7 mouse cellular contexts compared by ENCODE assay signal in genomic region chr11:58977607-58978026, GRCm38 (mm10). TPM values are rescaled to one million over a fixed set of nuclear protein-coding genes. Genes with fewer than 3 reads are reported as not detected.
A peak's percentile ranks its signal among the peaks of the same experiment; 100 is the strongest.
DNase-seq lines count a peak whose midpoint lies in the region; ATAC-seq and TF ChIP-seq lines count a peak whose summit lies in the region.

No protein-coding gene starts in this region.

- H3K4me3 ChIP-seq in limb, embryonic 10.5 days: peak overlapping the region; percentile 81
- H3K4me3 ChIP-seq in olfactory bulb, adult 2 months (ENCODE audit: insufficient read depth, low read depth, low read length): peak overlapping the region; percentile 68

- no peaks in the 10 kb centered on the region for H3K27me3 ChIP-seq in limb, embryonic 10.5 days (ENCODE audit: low read depth, poor library complexity, severe bottlenecking)

- ATAC-seq in erythroblast, adult 5-6 weeks (replicated peaks; ENCODE audit: low FRiP score, poor library complexity, severe bottlenecking): peak; percentile 44

- WGBS in limb, embryonic 10.5 days: under 1% methylated on average over 21 of the region's 21 CpGs
- under 1% methylated on average over 21 of the region's 21 CpGs for WGBS in olfactory bulb, adult 2 months

- DNase-seq in retina, embryonic 14.5 days (ENCODE audit: low spot score): peak; percentile 17
- no peak for DNase-seq in retina, postnatal 1 day
- DNase-seq in limb, embryonic 10.5 days (ENCODE audit: low spot score): no peak
- no peak for DNase-seq in thymus, postnatal 10 days (ENCODE audit: low spot score in 2 of 2)
- no peak for DNase-seq in natural killer cell, adult 2 months (ENCODE audit: low spot score in 2 of 2)

- TF ChIP-seq POLR2A in olfactory bulb, adult 2 months (IDR thresholded peaks at IDR 0.05; ENCODE audit: insufficient read depth, low read depth, low read length): no peak

- no peak for TF ChIP-seq CTCF in olfactory bulb, adult 2 months (IDR thresholded peaks at IDR 0.05; ENCODE audit: insufficient read depth, low read depth, low read length)

- peaks cover 33% of the 10 kb centered on the region for H3K4me1 ChIP-seq in limb, embryonic 10.5 days
- peaks cover 37% of the 10 kb centered on the region for H3K4me1 ChIP-seq in olfactory bulb, adult 2 months (ENCODE audit: control insufficient read depth, insufficient read depth, low read length)

- H3K36me3 ChIP-seq in limb, embryonic 10.5 days: peaks cover 45% of the 10 kb centered on the region

- no peaks in the 10 kb centered on the region for H3K9me3 ChIP-seq in limb, embryonic 10.5 days (replicated peaks)

- peak overlapping the region; percentile 88 for H3K27ac ChIP-seq in limb, embryonic 10.5 days
- no peak overlapping the region for H3K27ac ChIP-seq in olfactory bulb, adult 2 months (ENCODE audit: insufficient read depth, low read depth, low read length)

RNA-seq across cellular contexts. Expression of gene Trim11, which starts 0.3 kb away (rescaled TPM):
- total RNA-seq in erythroblast, adult 5-6 weeks (2015; ENCODE audit: low replicate concordance): 6.7 and 11.1 TPM in 2 replicates
- total RNA-seq in erythroblast, adult 5-6 weeks (2017; ENCODE audit: low replicate concordance): 8.1 and 10.8 TPM in 2 replicates
- 17.8 and 20.7 TPM in 2 replicates for polyA plus RNA-seq in limb, embryonic 10.5 days (2016; fragmentation: Nextera tagmentation; extraction: Ambion mirVana)
- polyA plus RNA-seq in olfactory bulb, adult 2 months (2012; ENCODE audit: insufficient read depth, insufficient read length, low replicate concordance, missing spikeins): not detected in 2 replicates

RNA-seq across cellular contexts. Expression of gene Hist3h2a, which starts 23.1 kb away (rescaled TPM):
- total RNA-seq in erythroblast, adult 5-6 weeks (2015; ENCODE audit: low replicate concordance): 30.5 and 41.5 TPM in 2 replicates
- total RNA-seq in erythroblast, adult 5-6 weeks (2017; ENCODE audit: low replicate concordance): 255 and 279 TPM in 2 replicates
- 8.4 and 11.3 TPM in 2 replicates for polyA plus RNA-seq in limb, embryonic 10.5 days (2016; fragmentation: Nextera tagmentation; extraction: Ambion mirVana)
- polyA plus RNA-seq in olfactory bulb, adult 2 months (2012; ENCODE audit: insufficient read depth, insufficient read length, low replicate concordance, missing spikeins): not detected in 2 replicates

RNA-seq across cellular contexts. Expression of gene Trim17, which starts 23.1 kb away (rescaled TPM):
- 0.63 TPM in 1 of 2 replicates, not detected in the other for total RNA-seq in erythroblast, adult 5-6 weeks (2015; ENCODE audit: low replicate concordance)
- 1.5 TPM in 1 of 2 replicates, not detected in the other for total RNA-seq in erythroblast, adult 5-6 weeks (2017; ENCODE audit: low replicate concordance)
- polyA plus RNA-seq in limb, embryonic 10.5 days (2016; fragmentation: Nextera tagmentation; extraction: Ambion mirVana): 0.31 and 0.35 TPM in 2 replicates
- polyA plus RNA-seq in olfactory bulb, adult 2 months (2012; ENCODE audit: insufficient read depth, insufficient read length, low replicate concordance, missing spikeins): not detected in 2 replicates

RNA-seq across cellular contexts. Expression of gene Hist3h2ba, which starts 28.9 kb away (rescaled TPM):
- 7.5 and 25.9 TPM in 2 replicates for total RNA-seq in erythroblast, adult 5-6 weeks (2015; ENCODE audit: low replicate concordance)
- total RNA-seq in erythroblast, adult 5-6 weeks (2017; ENCODE audit: low replicate concordance): 40.6 and 51.9 TPM in 2 replicates
- polyA plus RNA-seq in limb, embryonic 10.5 days (2016; fragmentation: Nextera tagmentation; extraction: Ambion mirVana): 3.2 and 4.5 TPM in 2 replicates
- polyA plus RNA-seq in olfactory bulb, adult 2 months (2012; ENCODE audit: insufficient read depth, insufficient read length, low replicate concordance, missing spikeins): not detected in 2 replicates

RNA-seq across cellular contexts. Expression of gene Rnf187, which starts 38.9 kb away (rescaled TPM):
- total RNA-seq in erythroblast, adult 5-6 weeks (2015; ENCODE audit: low replicate concordance): 18.6 and 23.6 TPM in 2 replicates
- total RNA-seq in erythroblast, adult 5-6 weeks (2017; ENCODE audit: low replicate concordance): 32.3 and 36.6 TPM in 2 replicates
- polyA plus RNA-seq in limb, embryonic 10.5 days (2016; fragmentation: Nextera tagmentation; extraction: Ambion mirVana): 222 and 238 TPM in 2 replicates
- not detected in 2 replicates for polyA plus RNA-seq in olfactory bulb, adult 2 months (2012; ENCODE audit: insufficient read depth, insufficient read length, low replicate concordance, missing spikeins)

Comparison
In these comparisons a context has a peak if more than half of its experiments do, and no peak if none do; other contexts are left out.
1. RNA of gene Trim11, which starts 0.3 kb away (polyA plus RNA-seq): 17.8 to 20.7 TPM in limb, embryonic 10.5 days; not detected in olfactory bulb, adult 2 months; every median in the first group is over 10 times any median in the second.